Mouse (Mus musculus) hindbrain, embryonic 16.5 days (tissue): ENCODE data around the gene Elf3. TPM values are rescaled to one million over a fixed set of nuclear protein-coding genes. Genes with fewer than 3 reads are reported as not detected.

Experiments used
- ATAC-seq: fragments of 200-750 bp; cut with Nextera tagmentation; 2 replicates; pipeline ENCODE4 v1.8.0; 2017; ENCODE audit warnings: moderate TSS enrichment, moderate library complexity
- H3K27ac ChIP-seq: fragments of 300-500 bp; sonication (generic); 2 replicates; pipeline ENCODE4 v1.5.1; 2014; ENCODE audit warnings: low read depth, mild to moderate bottlenecking, control low read depth, low read length, moderate library complexity
- H3K27me3 ChIP-seq: fragments of 300-500 bp; sonication (generic); replicated peaks from 2 replicates; pipeline ENCODE4 v1.6.1; 2014; ENCODE audit warnings: low read length; ENCODE audit not compliant: control insufficient read depth, insufficient read depth
- H3K36me3 ChIP-seq: fragments of 300-500 bp; sonication (generic); 2 replicates; pipeline ENCODE4 v1.6.1; 2014; ENCODE audit warnings: mild to moderate bottlenecking, low read length, moderate library complexity, mixed read lengths; ENCODE audit not compliant: control insufficient read depth, insufficient read depth
- H3K4me1 ChIP-seq: fragments of 300-500 bp; sonication (generic); 2 replicates; pipeline ENCODE4 v1.6.1; 2014; ENCODE audit warnings: low read depth, low read length; ENCODE audit not compliant: control insufficient read depth, insufficient read depth
- H3K4me2 ChIP-seq: fragments of 300-500 bp; sonication (generic); 2 replicates; pipeline ENCODE4 v1.6.1; 2014; ENCODE audit warnings: mild to moderate bottlenecking, low read length, control low read depth, moderate library complexity
- H3K4me3 ChIP-seq: fragments of 300-500 bp; sonication (generic); 2 replicates; pipeline ENCODE4 v1.5.1; 2014; ENCODE audit warnings: mild to moderate bottlenecking, low read length, control low read depth, moderate library complexity
- H3K9ac ChIP-seq: fragments of 300-500 bp; sonication (generic); 2 replicates; pipeline ENCODE4 v1.6.1; 2014; ENCODE audit warnings: low read depth, mild to moderate bottlenecking, control low read depth, low read length, moderate library complexity
- H3K9me3 ChIP-seq: fragments of 300-500 bp; sonication (generic); 2 replicates; pipeline ENCODE4 v1.6.1; 2014; ENCODE audit warnings: mild to moderate bottlenecking, low read length, moderate library complexity; ENCODE audit not compliant: control insufficient read depth
- WGBS: fragments of 180-500 bp; shearing (Covaris S2); extraction: QIAGEN DNeasy Blood & Tissue Kit; methylation state at CpG from one replicate; pipeline ENCODE4 v1.1.7; 2014; 5-methylcytosine and 5-hydroxymethylcytosine counted together
- polyA plus RNA-seq: library from polyadenylated mRNA; unstranded; fragments of >200 nt; fragmentation: Nextera tagmentation; extraction: Ambion mirVana; gene quantifications from 2 replicates; pipeline ENCODE4 v1.2.1, GENCODE M21; 2015

Elf3 gene
- polyA plus RNA-seq, 1 experiment from 2014 or later: 0.28 TPM

- no peaks in the 10 kb centered on the region for H3K4me1 ChIP-seq
- H3K4me3 ChIP-seq: no peak overlapping the region
- no peaks in the 10 kb centered on the region for H3K27me3 ChIP-seq
- H3K27ac ChIP-seq: no peak overlapping the region
- no peaks in the 10 kb centered on the region for H3K36me3 ChIP-seq
- no peak overlapping the region for H3K9ac ChIP-seq
- WGBS: 85% methylated on average over 13 of the region's 13 CpGs
- H3K9me3 ChIP-seq: no peaks in the 10 kb centered on the region
- no peak for ATAC-seq
- no peak overlapping the region for H3K4me2 ChIP-seq
Observed at GRCm38 (mm10) chr1:135227339-135227950, 30.9 kb downstream of the Elf3 start.

GRCm38 (mm10) chr1:135224981-135225604 lies 33.3 kb downstream of the Elf3 start:
- no peaks in the 10 kb centered on the region for H3K36me3 ChIP-seq
- no peak overlapping the region for H3K4me2 ChIP-seq
- WGBS: 58% methylated on average over 6 of the region's 6 CpGs
- H3K27me3 ChIP-seq: no peaks in the 10 kb centered on the region
- no peaks in the 10 kb centered on the region for H3K9me3 ChIP-seq
- H3K4me1 ChIP-seq: no peaks in the 10 kb centered on the region
- no peak for ATAC-seq
- no peak overlapping the region for H3K9ac ChIP-seq
- H3K4me3 ChIP-seq: no peak overlapping the region
- H3K27ac ChIP-seq: no peak overlapping the region

- WGBS: 85% methylated on average over 3 of the region's 3 CpGs
- Histone ChIP-seq H3K9me3 (no peaks in the 10 kb centered on the region), H3K4me1 (no peaks in the 10 kb centered on the region), H3K36me3 (no peaks in the 10 kb centered on the region), H3K27me3 (no peaks in the 10 kb centered on the region), H3K4me3 (no peak overlapping the region), H3K4me2 (no peak overlapping the region), H3K27ac (no peak overlapping the region), H3K9ac (no peak overlapping the region)
- ATAC-seq: no peak
Observed at GRCm38 (mm10) chr1:135224147-135224546, 34.2 kb downstream of the Elf3 start.

GRCm38 (mm10) chr1:135217607-135218233 lies 40.6 kb downstream of the Elf3 start:
- Histone ChIP-seq H3K9me3 (no peaks in the 10 kb centered on the region), H3K9ac (no peak overlapping the region), H3K27ac (no peak overlapping the region), H3K4me1 (no peaks in the 10 kb centered on the region), H3K4me2 (no peak overlapping the region), H3K36me3 (no peaks in the 10 kb centered on the region), H3K27me3 (no peaks in the 10 kb centered on the region), H3K4me3 (no peak overlapping the region)
- ATAC-seq: no peak
- 43% methylated on average over 13 of the region's 13 CpGs for WGBS

GRCm38 (mm10) chr1:135213772-135214640 lies 44.4 kb downstream of the Elf3 start:
- H3K9ac ChIP-seq: no peak overlapping the region
- 88% methylated on average over 9 of the region's 9 CpGs for WGBS

GRCm38 (mm10) chr1:135210421-135210820 lies 47.9 kb downstream of the Elf3 start:
- no peak overlapping the region for H3K9ac ChIP-seq
- H3K27me3 ChIP-seq: no peaks in the 10 kb centered on the region
- no peak for ATAC-seq
- no peaks in the 10 kb centered on the region for H3K36me3 ChIP-seq
- H3K9me3 ChIP-seq: no peaks in the 10 kb centered on the region
- no peaks in the 10 kb centered on the region for H3K4me1 ChIP-seq
- H3K27ac ChIP-seq: no peak overlapping the region
- 66% methylated on average over 5 of the region's 5 CpGs for WGBS
- H3K4me3 ChIP-seq: no peak overlapping the region
- H3K4me2 ChIP-seq: no peak overlapping the region

More at GRCm38 (mm10) chr1:135213772-135214640, 44.4 kb downstream of the Elf3 start:
- Histone ChIP-seq H3K4me3 (no peak overlapping the region), H3K9me3 (no peaks in the 10 kb centered on the region), H3K27ac (no peak overlapping the region), H3K4me1 (no peaks in the 10 kb centered on the region), H3K4me2 (no peak overlapping the region), H3K27me3 (no peaks in the 10 kb centered on the region), H3K36me3 (no peaks in the 10 kb centered on the region)
- ATAC-seq: no peak

- Histone ChIP-seq H3K9me3 (no peaks in the 10 kb centered on the region), H3K9ac (no peak overlapping the region), H3K4me1 (no peaks in the 10 kb centered on the region), H3K27me3 (no peaks in the 10 kb centered on the region), H3K27ac (no peak overlapping the region), H3K4me3 (no peak overlapping the region), H3K36me3 (no peaks in the 10 kb centered on the region), H3K4me2 (no peak overlapping the region)
- no peak for ATAC-seq
- 68% methylated on average over 9 of the region's 9 CpGs for WGBS
Observed at GRCm38 (mm10) chr1:135208716-135209115, 49.7 kb downstream of the Elf3 start.

GRCm38 (mm10) chr1:135206586-135207339 lies 51.6 kb downstream of the Elf3 start:
- ATAC-seq: no peak
- H3K4me2 ChIP-seq: no peak overlapping the region
- no peaks in the 10 kb centered on the region for H3K27me3 ChIP-seq
- 91% methylated on average over 14 of the region's 14 CpGs for WGBS
- H3K9ac ChIP-seq: no peak overlapping the region
- H3K4me1 ChIP-seq: no peaks in the 10 kb centered on the region
- no peaks in the 10 kb centered on the region for H3K36me3 ChIP-seq
- H3K9me3 ChIP-seq: no peaks in the 10 kb centered on the region
- H3K27ac ChIP-seq: no peak overlapping the region
- H3K4me3 ChIP-seq: no peak overlapping the region
